Mouse (Mus musculus) C2C12 (cell line): ENCODE results near the gene Gk2.

Source experiments
- CEBPB ChIP-seq: IDR thresholded peaks from one replicate; pipeline ENCODE4 v1.6.1; 2011; ENCODE audit warnings: low read depth, mild to moderate bottlenecking, control low read depth, moderate library complexity
- CTCF ChIP-seq: IDR thresholded peaks from one replicate; pipeline ENCODE4 v1.5.1; 2011; ENCODE audit not compliant: control insufficient read depth, insufficient read depth, insufficient read length

DNA sequence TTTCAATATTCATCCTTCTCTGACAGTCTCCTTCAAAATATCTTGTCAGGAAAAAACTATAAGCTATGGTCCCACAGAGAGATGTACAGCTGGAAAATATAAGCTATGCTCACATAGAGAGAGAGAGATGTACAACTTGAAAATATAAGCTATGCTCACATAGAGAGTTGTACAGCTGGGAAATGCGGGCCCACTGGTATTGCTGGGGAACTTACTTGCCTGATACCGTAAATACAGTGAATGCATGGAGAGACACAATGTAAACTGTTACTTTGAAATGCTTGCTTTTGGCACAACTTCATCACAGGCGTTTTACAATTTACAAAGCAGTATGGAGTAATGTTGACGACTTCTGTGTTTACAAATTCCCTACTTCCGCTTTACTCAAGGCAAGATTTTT, 29.3 kb upstream of the Gk2 start:
- TF ChIP-seq CEBPB = no peak
- TF ChIP-seq CTCF = no peak
